Mouse (Mus musculus): Measurements from ENCODE around the gene Crtc3. TPM values are rescaled to one million over a fixed set of nuclear protein-coding genes. Genes with fewer than 3 reads are reported as not detected.

The Crtc3 gene
- polyA plus RNA-seq, 1 experiment from 2014 or later = 13.8 TPM

DNA sequence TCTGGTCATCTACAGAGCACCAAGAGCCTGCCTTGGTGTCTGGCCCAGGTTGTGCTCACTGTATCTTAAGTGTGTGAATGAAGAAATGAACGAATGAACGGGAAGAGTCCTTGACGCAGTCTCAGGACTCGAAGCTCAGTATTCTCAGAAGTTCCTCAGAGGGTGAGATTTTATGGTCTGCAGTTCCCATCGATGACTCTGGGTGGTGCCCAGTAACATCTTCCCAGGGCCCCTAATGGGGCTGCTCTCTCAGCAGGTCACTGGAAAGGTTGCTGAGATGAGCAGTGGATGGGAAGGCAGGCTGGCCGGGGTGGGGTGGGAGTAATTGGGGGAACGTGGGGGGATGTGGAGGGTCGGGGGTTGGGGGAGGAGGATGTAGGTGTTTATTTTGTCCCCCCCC lies 130.6 kb downstream of the Crtc3 start:
- Histone ChIP-seq H3K9ac (no peak overlapping the region), H3K27ac (no peak overlapping the region), H3K36me3 (no peaks in the 10 kb centered on the region), H3K4me1 (no peaks in the 10 kb centered on the region), H3K27me3 (no peaks in the 10 kb centered on the region), H3K4me3 (no peak overlapping the region), H3K4me2 (replicated peaks) (no peak overlapping the region), H3K9me3 (replicated peaks) (no peaks in the 10 kb centered on the region)
- ATAC-seq (ENCODE audit: low FRiP score) = no peak
- WGBS = 57% methylated on average over 8 of the region's 8 CpGs

DNA sequence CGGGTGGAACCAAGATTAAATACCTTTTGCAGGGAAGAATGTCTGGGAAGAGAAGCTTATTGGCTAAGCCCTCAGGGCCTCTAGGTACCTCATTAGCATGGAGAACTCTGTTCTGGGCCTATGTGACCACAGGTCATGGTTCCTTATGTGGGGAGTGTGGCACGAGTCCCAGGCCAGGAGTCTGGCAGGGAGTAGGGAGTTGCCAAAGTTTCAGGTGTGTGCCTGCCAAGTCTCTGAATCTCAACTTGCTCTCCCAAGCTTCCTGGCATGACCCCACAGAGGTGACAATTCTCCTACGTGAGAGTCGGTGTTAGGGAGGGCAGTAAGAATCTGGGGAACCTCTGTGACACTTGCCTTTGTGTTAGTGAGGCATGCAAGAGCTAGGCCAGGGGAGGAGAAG lies 131.5 kb downstream of the Crtc3 start:
- ATAC-seq (ENCODE audit: low FRiP score) = no peak
- Histone ChIP-seq H3K27ac (no peak overlapping the region), H3K4me3 (no peak overlapping the region), H3K9me3 (replicated peaks) (no peaks in the 10 kb centered on the region), H3K9ac (no peak overlapping the region), H3K4me2 (replicated peaks) (no peak overlapping the region), H3K27me3 (no peaks in the 10 kb centered on the region), H3K36me3 (no peaks in the 10 kb centered on the region), H3K4me1 (no peaks in the 10 kb centered on the region)
- WGBS = 78% methylated on average over 4 of the region's 4 CpGs

DNA sequence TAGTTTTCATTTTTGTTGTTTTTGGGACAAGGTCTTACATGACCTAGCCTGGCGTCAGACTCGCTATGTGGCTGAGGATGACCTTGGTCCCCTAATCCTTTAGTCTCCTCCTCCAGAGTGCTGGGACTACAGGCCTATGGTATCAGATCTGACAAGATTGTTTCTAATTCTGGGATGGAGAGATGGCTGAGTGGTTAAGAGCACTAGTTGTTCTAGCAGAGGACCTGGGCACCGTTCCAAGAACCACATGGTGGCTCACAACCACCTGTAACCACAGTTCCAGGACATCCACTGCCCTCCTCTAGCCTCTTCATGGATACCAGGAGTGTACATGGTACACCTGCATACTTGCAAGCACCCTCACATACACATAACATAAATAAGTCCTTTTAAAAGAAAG lies 132.5 kb downstream of the Crtc3 start:
- no peaks in the 10 kb centered on the region for H3K36me3 ChIP-seq
- H3K27me3 ChIP-seq = no peaks in the 10 kb centered on the region
- no peak overlapping the region for H3K9ac ChIP-seq
- no peaks in the 10 kb centered on the region for H3K9me3 ChIP-seq (replicated peaks)
- no peak overlapping the region for H3K4me2 ChIP-seq (replicated peaks)
- no peak overlapping the region for H3K4me3 ChIP-seq
- 85% methylated on average over 3 of the region's 3 CpGs for WGBS
- no peaks in the 10 kb centered on the region for H3K4me1 ChIP-seq
- H3K27ac ChIP-seq = no peak overlapping the region
- ATAC-seq (ENCODE audit: low FRiP score) = no peak

DNA sequence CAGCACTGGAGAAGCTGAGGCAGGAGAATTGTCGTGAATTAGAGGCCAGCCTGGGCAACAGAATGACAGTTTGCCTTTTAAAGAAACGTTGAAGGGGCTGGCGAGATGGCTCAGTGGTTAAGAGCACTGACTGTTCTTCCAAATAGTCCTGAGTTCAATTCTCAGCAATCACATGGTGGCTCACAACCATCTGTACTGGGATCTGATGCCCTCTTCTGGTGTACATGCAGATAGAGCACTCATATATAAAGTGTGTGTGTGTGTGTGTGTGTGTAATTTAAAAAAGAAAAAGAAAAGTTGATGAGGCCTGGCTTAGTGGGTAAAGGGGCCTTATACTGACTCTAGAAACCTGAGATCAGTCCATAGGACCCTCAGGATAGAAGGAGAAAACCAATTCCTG lies 133.5 kb downstream of the Crtc3 start:
- Histone ChIP-seq H3K27me3 (no peaks in the 10 kb centered on the region), H3K9ac (no peak overlapping the region), H3K4me1 (no peaks in the 10 kb centered on the region), H3K27ac (no peak overlapping the region), H3K9me3 (replicated peaks) (no peaks in the 10 kb centered on the region), H3K36me3 (no peaks in the 10 kb centered on the region), H3K4me2 (replicated peaks) (no peak overlapping the region), H3K4me3 (no peak overlapping the region)
- no peak for ATAC-seq (ENCODE audit: low FRiP score)
- 83% methylated on average over 3 of the region's 3 CpGs for WGBS

DNA sequence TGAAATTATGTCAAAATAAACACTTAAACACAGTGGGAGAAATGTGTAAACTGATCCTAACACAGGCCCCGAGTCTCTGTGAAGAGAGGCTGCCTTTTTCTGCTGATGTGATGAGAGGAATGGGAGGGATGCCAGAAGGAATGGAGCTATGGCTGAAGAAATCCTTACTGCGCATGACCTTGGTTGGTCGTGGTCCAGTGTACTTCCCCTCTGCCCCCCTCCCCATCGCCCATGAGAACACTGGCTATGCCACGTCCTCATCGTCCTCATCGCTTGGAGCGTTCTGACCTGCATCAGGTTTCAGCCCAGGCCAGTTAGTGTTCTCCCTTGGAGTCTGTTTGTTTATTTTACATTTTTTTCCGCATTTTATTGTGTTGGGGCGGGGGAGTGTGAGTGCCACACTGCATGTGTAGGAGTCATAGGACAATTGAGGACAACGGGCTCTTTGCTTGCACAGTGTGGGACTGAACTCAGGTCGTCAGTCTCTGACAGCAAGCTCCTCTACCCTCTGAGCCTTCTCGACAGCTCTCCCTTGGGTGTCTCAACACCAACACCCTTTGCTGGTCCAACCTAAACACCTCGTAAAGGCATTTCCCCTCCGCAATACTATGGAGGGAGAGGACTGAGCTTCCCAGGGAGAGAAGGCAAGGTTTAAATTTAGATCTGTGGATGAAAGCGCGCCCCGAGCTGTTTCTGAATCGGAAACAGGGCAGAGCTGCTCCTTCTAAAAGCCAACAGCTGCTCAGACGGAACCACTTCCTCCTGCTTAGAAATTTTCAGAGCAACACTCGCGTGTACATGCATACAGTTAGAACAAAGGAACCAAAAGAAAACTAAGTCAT lies 134.3 kb downstream of the Crtc3 start:
- no peak for ATAC-seq (ENCODE audit: low FRiP score)
- H3K9ac ChIP-seq = no peak overlapping the region
- H3K4me3 ChIP-seq = no peak overlapping the region
- no peaks in the 10 kb centered on the region for H3K4me1 ChIP-seq
- no peaks in the 10 kb centered on the region for H3K27me3 ChIP-seq
- H3K9me3 ChIP-seq (replicated peaks) = no peaks in the 10 kb centered on the region
- H3K4me2 ChIP-seq (replicated peaks) = no peak overlapping the region
- 65% methylated on average over 22 of the region's 22 CpGs for WGBS
- H3K36me3 ChIP-seq = no peaks in the 10 kb centered on the region
- 0 out of 2 replicates have a peak overlapping the region, but pooled peaks have one; percentile 48 for H3K27ac ChIP-seq

DNA sequence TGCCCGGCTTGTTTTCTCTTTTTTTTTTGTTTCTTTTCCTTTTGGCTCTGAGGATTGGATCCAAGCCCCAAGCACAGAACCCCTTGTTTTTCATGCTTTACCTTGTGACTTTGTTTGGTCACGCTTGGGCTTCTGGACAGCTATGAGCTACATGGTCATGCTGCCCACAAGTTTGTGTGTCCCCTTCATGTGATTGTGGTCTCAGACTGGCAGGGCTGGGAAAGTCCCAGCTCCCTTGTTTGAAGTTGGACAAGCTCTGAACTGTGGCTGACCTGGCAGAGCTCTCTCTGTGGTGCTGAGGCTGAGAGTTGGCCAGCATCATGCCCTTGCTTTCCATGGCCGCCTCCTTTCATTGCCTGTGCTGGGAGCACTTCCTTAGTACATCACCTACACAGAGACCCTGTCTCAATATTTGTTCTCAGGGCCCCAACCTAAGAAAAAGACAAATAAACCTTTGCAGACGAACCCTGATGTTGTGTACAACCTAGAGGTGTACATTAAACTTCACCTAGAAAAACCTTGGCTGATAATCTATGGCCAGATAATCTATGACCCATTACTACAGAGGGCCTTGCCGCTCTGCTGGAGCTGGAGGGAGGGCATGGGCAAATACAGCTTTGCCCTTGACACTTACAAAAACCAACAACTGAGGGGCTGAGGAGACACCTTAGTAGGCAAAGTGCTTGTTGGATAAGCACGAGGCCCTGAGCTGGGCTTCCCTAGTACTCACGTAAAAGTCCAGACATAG lies 140.0 kb downstream of the Crtc3 start:
- H3K27me3 ChIP-seq = no peaks in the 10 kb centered on the region
- H3K9ac ChIP-seq = no peak overlapping the region
- H3K4me1 ChIP-seq = no peaks in the 10 kb centered on the region
- H3K4me2 ChIP-seq (replicated peaks) = no peak overlapping the region
- 87% methylated on average over 7 of the region's 7 CpGs for WGBS
- no peaks in the 10 kb centered on the region for H3K9me3 ChIP-seq (replicated peaks)
- no peaks in the 10 kb centered on the region for H3K36me3 ChIP-seq
- H3K4me3 ChIP-seq = no peak overlapping the region
- H3K27ac ChIP-seq = no peak overlapping the region
- ATAC-seq (ENCODE audit: low FRiP score) = no peak

DNA sequence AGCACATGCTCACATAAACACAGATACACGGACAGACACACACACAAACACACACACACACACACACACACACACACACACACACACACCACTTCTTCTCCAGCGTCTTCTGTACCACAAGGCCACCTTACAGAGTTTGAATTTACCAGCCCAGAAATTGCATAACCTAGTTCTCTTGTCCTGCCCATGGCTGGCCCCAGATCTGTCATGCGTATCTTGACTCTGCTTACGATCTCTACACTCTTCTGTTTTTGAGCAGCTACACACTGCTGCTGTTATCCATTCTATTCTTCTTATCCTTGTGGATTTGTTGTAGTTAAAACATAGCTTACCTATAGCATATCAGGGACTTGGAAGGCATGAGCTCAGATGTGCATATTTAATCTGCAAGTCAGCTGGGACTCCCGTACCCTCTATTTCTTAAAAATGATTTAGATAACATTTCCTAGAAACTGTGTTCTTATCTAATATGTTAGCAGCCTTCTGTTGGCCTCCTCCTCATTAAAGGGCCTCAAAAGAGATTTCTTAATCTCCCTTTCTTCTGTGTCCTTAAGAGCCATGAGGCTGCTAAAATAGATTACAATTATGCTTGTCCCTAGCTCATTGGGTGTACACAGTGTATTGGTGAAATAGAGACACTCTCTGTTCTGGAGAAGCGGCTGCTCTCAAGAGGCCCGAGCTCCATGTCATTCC lies 146.4 kb downstream of the Crtc3 start:
- WGBS = 85% methylated on average over 7 of the region's 7 CpGs

DNA sequence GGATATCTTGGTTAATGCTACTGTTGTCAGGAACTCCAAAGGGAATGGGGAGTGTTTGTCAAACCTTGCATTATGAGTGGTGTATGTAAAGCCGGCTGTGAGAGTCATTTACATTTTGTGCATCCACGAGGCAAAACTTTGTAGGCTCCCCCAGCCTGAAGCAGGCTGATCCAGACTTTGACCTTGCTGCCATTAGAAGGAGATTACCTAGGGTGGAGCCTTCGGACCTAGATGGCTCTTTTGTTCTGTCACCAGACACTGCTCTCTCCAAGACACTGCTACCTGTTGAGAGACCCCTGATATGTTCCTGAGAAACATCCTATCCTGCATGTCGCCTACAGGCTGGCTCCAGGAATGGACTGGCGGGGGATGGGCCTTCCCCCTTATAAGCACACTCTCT lies 149.1 kb downstream of the Crtc3 start:
- Histone ChIP-seq H3K4me2 (replicated peaks) (no peak overlapping the region), H3K9ac (no peak overlapping the region), H3K9me3 (replicated peaks) (no peaks in the 10 kb centered on the region), H3K27me3 (0 out of 2 replicates have a peak, but pooled peaks cover 4% of the 10 kb centered on the region), H3K36me3 (no peaks in the 10 kb centered on the region), H3K4me1 (no peaks in the 10 kb centered on the region), H3K4me3 (no peak overlapping the region), H3K27ac (no peak overlapping the region)
- WGBS = 63% methylated on average over 5 of the region's 5 CpGs
- ATAC-seq (ENCODE audit: low FRiP score) = no peak

More for the DNA sequence above, 146.4 kb downstream of the Crtc3 start:
- Histone ChIP-seq H3K4me2 (replicated peaks) (no peak overlapping the region), H3K9ac (no peak overlapping the region), H3K27me3 (0 out of 2 replicates have a peak, but pooled peaks cover 4% of the 10 kb centered on the region), H3K27ac (no peak overlapping the region), H3K4me3 (no peak overlapping the region), H3K4me1 (no peaks in the 10 kb centered on the region), H3K9me3 (replicated peaks) (no peaks in the 10 kb centered on the region), H3K36me3 (no peaks in the 10 kb centered on the region)
- no peak for ATAC-seq (ENCODE audit: low FRiP score)

Other genes starting within 250 kb of the Crtc3 start
- gene Blm, start 153.8 kb downstream of the Crtc3 start, polyA plus RNA-seq (2016; fragmentation: Nextera tagmentation; extraction: Ambion mirVana) = 24.7 and 26.0 TPM in 2 replicates
- gene Iqgap1, start 137.1 kb upstream of the Crtc3 start, polyA plus RNA-seq (2016; fragmentation: Nextera tagmentation; extraction: Ambion mirVana) = 40.1 and 40.2 TPM in 2 replicates
- 4.6 and 5.9 TPM in 2 replicates for gene Zscan2, start 172.0 kb upstream of the Crtc3 start, polyA plus RNA-seq (2016; fragmentation: Nextera tagmentation; extraction: Ambion mirVana)
- 37.2 and 40.5 TPM in 2 replicates for gene Wdr73, start 212.4 kb upstream of the Crtc3 start, polyA plus RNA-seq (2016; fragmentation: Nextera tagmentation; extraction: Ambion mirVana)
- 5.7 and 7.8 TPM in 2 replicates for gene Nmb, start 216.2 kb upstream of the Crtc3 start, polyA plus RNA-seq (2016; fragmentation: Nextera tagmentation; extraction: Ambion mirVana)